Mouse (Mus musculus): ENCODE data around the gene Rhbg.
"Not testable (repeated sequence)": the region's sequence is repeated elsewhere in the genome, so short reads cannot be mapped to it uniquely, and the experiment has no call there.

Gene Rhbg

GRCm38 (mm10) chr3:88254268-88254926 lies at the start of gene Rhbg:
Rhbg (minus strand) TSS chr3:88254709.
- no peak for DNase-seq

GRCm38 (mm10) chr3:88299172-88299571 lies 44.7 kb upstream of the Rhbg start:
- no peak for DNase-seq

- DNase-seq = no peak
Observed at GRCm38 (mm10) chr3:88297321-88297851, 42.9 kb upstream of the Rhbg start.

GRCm38 (mm10) chr3:88296561-88297318 lies 42.2 kb upstream of the Rhbg start, which contains the start of the genes Tsacc and Cct3:
Tsacc (minus strand) TSS chr3:88296999.
Cct3 (plus strand) TSS chr3:88297116.
- peak; percentile 92 to 95 for DNase-seq

GRCm38 (mm10) chr3:88296110-88296560 lies 41.6 kb upstream of the Rhbg start:
- DNase-seq = no peak

GRCm38 (mm10) chr3:88295272-88295671 lies 40.8 kb upstream of the Rhbg start:
- not testable (repeated sequence) for DNase-seq

- peak in 1 of 2 experiments; percentile 13 for DNase-seq
Observed at GRCm38 (mm10) chr3:88291970-88292369, 37.5 kb upstream of the Rhbg start.

GRCm38 (mm10) chr3:88288133-88288713 lies 33.7 kb upstream of the Rhbg start:
- DNase-seq = not testable (repeated sequence)

GRCm38 (mm10) chr3:88287110-88287509 lies 32.6 kb upstream of the Rhbg start, which contains the start of gene Gm38392:
Gm38392 (minus strand) TSS chr3:88287210.
- DNase-seq = no peak

- DNase-seq = not testable (repeated sequence)
Observed at GRCm38 (mm10) chr3:88285565-88285895, 31.0 kb upstream of the Rhbg start.

GRCm38 (mm10) chr3:88284815-88285564 lies 30.5 kb upstream of the Rhbg start:
- DNase-seq = not testable (repeated sequence)

- not testable (repeated sequence) for DNase-seq
Observed at GRCm38 (mm10) chr3:88281141-88281916, 26.8 kb upstream of the Rhbg start.

- no peak for DNase-seq
Observed at GRCm38 (mm10) chr3:88280035-88280434, 25.5 kb upstream of the Rhbg start.

- no peak for DNase-seq
Observed at GRCm38 (mm10) chr3:88276529-88277143, 22.1 kb upstream of the Rhbg start.

GRCm38 (mm10) chr3:88276121-88276520 lies 21.6 kb upstream of the Rhbg start:
- DNase-seq = no peak

- DNase-seq = no peak
Observed at GRCm38 (mm10) chr3:88274002-88274401, 19.5 kb upstream of the Rhbg start.

- no peak for DNase-seq
Observed at GRCm38 (mm10) chr3:88271859-88272258, 17.4 kb upstream of the Rhbg start.

GRCm38 (mm10) chr3:88271298-88271697 lies 16.8 kb upstream of the Rhbg start:
- not testable (repeated sequence) for DNase-seq

- DNase-seq = no peak
Observed at GRCm38 (mm10) chr3:88268991-88269390, 14.5 kb upstream of the Rhbg start.

- DNase-seq = not testable (repeated sequence)
Observed at GRCm38 (mm10) chr3:88268014-88268413, 13.5 kb upstream of the Rhbg start.

- no peak for DNase-seq
Observed at GRCm38 (mm10) chr3:88262346-88262745, 7.8 kb upstream of the Rhbg start.
